Mouse (Mus musculus) embryonic facial prominence, embryonic 15.5 days (tissue): ENCODE measurements around the gene Spcs3. TPM values are rescaled to one million over a fixed set of nuclear protein-coding genes. Genes with fewer than 3 reads are reported as not detected.

Experiments
- polyA plus RNA-seq: library from polyadenylated mRNA; unstranded; fragments of >200 nt; fragmentation: Nextera tagmentation; extraction: Ambion mirVana; gene quantifications from 2 replicates; pipeline ENCODE4 v1.2.1, GENCODE M21; 2015

Spcs3 gene
- polyA plus RNA-seq, 1 experiment from 2014 or later: 76.9 TPM

Other genes starting within 250 kb of the Spcs3 start
- 5.7 and 7.1 TPM in 2 replicates for gene Asb5, start 418 bp downstream of the Spcs3 start, polyA plus RNA-seq
- gene Spata4, start 70.8 kb upstream of the Spcs3 start, polyA plus RNA-seq: 0.25 TPM in 1 of 2 replicates, not detected in the other